Mouse (Mus musculus) thymus, postnatal 0 days (tissue): ENCODE data around the gene Kctd2. TPM values are rescaled to one million over a fixed set of nuclear protein-coding genes. Genes with fewer than 3 reads are reported as not detected.

ENCODE experiments used
- DNase-seq: peaks from one replicate; pipeline ENCODE4 v3.0.0-alpha.2; 2015; ENCODE audit warnings: low spot score
- polyA plus RNA-seq: library from polyadenylated mRNA; unstranded; fragments of >200 nt; fragmentation: Nextera tagmentation; extraction: Ambion mirVana; gene quantifications from 2 replicates; pipeline ENCODE4 v1.2.1, GENCODE M21; 2015

Kctd2 gene
- polyA plus RNA-seq, 1 experiment from 2014 or later = 37.5 TPM

- no peak for DNase-seq
Observed at GRCm38 (mm10) chr11:115400630-115401391, 19.1 kb upstream of the Kctd2 start.

DNA sequence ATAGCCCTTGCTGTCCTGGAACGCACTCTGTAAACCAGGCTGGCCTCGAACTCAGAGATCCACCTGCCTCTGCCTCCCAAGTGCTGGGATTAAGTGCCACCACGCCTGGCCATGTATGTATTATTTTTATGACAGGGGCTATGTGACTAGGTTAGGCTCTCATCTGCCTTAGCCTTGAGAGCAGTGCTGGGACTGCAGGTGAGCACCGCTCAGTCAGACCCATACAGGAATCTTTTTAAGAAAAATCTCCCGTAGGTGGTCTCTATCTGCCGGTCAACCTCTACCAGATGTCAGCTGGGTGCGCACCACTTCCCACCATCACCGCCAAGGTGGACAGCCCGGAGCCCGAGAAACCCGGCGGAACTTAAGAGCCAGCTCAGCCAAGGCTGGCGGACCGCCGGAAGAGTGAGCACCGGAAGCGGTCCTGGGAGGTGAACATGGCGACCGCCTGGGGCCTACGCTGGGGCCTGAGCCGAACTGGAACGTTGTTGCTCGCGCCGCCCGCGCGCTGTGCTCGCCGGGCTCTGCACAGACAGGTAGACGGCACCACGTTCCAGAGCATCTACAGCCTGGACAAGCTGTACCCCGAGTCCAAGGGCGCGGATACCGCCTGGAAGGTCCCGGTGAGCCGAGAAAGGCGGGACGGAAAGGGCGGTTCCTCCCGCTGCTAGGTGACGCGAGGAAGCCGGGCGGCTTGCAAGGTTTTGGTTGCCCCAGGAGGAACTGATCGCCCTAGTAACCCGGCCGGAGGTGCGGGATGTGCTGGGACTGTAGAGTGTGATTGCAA, 16.4 kb upstream of the Kctd2 start, which contains the start of gene Mrpl58:
Mrpl58 (plus strand) TSS at position 415 of the 787 bp plus-strand sequence.
- peak; percentile 84 for DNase-seq

DNA sequence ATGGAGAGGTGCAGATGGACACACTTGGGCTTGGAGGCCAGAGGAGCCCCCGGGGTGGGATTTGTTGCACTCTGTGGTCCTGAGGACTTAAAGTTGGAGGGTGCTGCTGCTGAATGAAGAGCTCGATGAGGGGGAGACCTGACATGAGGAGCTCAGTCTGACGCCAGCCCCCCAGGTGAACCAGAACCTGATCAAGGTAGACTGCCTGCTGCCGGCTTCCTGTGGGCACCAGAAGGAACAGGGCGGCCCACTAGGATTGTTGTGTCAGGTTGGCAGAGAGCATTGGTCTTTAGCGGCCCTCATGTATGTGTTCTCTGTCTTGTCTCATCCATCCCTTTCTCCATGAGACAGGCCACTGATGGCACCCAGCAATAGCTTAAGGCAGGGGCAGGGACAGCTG, 14.2 kb upstream of the Kctd2 start:
- no peak for DNase-seq

DNA sequence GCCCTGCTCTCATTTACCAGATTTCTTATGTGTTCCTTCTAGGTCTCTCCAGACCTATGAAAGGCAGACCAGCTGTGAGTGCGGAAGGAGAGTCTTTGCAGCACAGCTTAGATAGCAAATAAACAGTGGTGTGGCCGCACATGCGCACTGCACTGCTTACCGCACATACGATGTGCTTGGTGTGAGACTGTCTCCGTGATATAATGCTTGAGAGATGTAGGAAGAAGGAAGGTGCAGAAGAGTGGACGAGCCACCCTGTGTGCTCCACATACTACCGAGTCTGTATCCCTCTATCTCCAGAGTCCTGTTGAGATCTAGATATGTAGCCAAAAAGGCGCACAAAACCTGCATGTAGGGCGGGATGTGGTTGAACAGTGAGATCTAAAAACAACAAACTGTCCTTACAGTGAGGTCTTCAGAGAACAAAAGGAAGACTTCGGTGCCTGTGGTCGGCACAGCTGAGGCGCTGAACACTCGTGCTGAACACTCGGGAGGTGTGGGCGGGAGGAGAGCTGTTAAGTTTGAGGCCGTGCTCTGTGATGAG, 13.0 kb upstream of the Kctd2 start:
- DNase-seq = peak; percentile 91

- peak; percentile 89 for DNase-seq
Observed at GRCm38 (mm10) chr11:115408266-115408920, 11.5 kb upstream of the Kctd2 start.

DNA sequence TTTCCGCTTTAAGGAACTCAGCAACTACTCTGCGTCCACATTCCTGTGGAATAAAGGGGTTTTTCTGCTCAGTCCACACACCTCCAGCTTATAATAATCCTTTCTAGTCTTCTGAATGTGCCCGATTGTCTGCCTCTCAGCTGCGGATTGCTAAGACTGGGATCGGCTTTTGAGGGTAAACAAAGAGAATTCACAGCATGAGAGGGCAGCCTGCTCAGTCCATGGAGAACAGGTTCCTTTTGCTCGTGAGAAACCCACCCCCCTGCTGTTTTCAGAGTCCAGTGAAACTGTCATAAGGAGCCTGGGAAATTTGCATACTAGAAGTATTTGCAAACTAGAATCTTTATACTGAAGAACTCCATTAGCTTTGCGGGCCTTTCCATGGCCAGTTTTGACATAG, 10.4 kb upstream of the Kctd2 start:
- no peak for DNase-seq

- DNase-seq = peak; percentile 46
Observed at GRCm38 (mm10) chr11:115420336-115421190, 635 bp downstream of the Kctd2 start.

DNA sequence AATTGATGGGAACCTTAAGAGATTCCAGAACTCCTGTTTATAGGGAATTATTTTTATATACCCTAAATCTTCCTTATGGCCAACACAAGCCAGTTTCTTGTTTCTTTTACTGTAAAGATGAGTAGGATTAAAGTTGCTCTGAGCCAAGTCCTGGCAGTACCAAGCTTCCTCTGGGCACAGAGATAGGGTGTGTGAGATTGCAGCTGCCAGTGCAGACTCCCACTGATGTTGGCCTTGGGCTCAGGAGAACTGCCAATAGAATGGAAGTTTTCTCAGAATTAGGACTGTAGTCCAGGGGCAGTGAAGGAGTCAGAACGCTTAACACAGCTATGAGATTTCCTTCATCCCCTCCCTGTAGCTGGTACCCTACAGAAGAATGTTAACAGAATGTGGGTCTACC, 1.4 kb downstream of the Kctd2 start:
- DNase-seq = no peak

- peak; percentile 46 for DNase-seq
Observed at GRCm38 (mm10) chr11:115421972-115422371, 2.0 kb downstream of the Kctd2 start.

- peak; percentile 68 for DNase-seq
Observed at GRCm38 (mm10) chr11:115423091-115423490, 3.2 kb downstream of the Kctd2 start.

- peak; percentile 53 for DNase-seq
Observed at GRCm38 (mm10) chr11:115424666-115425065, 4.7 kb downstream of the Kctd2 start.

DNA sequence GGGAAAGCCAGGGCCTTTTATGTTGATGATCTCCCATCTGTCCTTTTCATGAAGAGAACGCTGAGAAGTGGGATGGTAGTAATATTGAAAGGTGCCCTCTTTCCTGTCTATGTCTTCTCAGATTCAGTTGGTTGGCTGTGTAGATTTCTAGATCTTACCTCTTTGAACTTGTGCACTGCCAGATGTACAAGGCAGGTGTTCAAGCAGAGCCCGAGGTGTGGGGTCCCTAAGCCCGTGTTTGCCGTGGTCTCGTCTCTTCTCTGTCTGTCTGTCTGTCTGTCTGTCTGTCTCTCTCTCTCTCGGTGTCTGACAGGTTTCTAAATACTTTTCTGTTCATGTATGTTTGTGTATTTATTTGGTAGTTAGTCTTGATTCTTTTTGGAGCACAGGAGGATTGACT, 5.7 kb downstream of the Kctd2 start:
- DNase-seq = peak; percentile 83

DNA sequence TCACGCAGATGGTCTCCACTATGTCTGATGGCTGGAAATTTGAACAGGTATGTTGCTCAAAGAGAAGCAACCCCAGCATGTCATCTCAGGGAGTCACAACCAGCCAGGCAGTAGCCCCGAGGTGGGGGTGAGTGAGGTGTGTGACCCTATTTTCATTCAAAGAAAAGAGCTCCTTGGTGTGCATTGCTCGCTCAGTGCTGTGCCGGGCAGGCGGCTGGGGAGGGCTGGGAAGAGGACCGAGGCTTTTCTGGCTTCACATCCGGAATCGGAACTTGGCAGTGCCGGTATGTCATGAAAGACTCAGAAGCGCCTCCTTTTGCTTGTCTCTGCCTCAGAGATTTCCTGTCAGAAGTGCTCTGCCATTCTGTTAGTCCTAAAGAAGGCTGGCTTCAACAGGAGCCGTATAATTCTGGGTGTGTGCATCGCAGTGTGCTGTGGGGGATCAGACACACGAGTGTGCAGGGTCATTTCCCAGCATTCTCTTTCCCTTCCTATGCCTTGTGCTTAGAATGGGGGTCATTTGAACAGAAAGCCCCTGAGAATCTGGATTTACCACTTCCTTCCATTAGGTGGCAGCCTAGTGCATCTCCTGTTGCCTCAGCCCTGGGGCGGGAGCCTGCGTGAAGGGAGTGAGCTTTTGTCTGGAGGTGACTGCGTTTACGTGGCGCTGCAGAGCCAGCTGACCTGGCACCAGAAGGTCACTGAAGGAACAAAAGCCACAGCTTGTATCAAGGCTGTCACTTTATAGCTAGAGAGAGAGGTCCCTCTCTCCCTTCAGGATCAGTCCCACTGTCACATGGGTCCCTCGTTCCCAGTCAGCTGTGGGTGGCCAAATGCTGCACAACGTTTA, 7.8 kb downstream of the Kctd2 start:
- DNase-seq = peak; percentile 86

GRCm38 (mm10) chr11:115429307-115429706, 9.4 kb downstream of the Kctd2 start:
- no peak for DNase-seq

GRCm38 (mm10) chr11:115430561-115430960, 10.6 kb downstream of the Kctd2 start:
- DNase-seq = no peak

- DNase-seq = no peak
Observed at GRCm38 (mm10) chr11:115432814-115433213, 12.9 kb downstream of the Kctd2 start.

- DNase-seq = no peak
Observed at GRCm38 (mm10) chr11:115433342-115433741, 13.4 kb downstream of the Kctd2 start.

DNA sequence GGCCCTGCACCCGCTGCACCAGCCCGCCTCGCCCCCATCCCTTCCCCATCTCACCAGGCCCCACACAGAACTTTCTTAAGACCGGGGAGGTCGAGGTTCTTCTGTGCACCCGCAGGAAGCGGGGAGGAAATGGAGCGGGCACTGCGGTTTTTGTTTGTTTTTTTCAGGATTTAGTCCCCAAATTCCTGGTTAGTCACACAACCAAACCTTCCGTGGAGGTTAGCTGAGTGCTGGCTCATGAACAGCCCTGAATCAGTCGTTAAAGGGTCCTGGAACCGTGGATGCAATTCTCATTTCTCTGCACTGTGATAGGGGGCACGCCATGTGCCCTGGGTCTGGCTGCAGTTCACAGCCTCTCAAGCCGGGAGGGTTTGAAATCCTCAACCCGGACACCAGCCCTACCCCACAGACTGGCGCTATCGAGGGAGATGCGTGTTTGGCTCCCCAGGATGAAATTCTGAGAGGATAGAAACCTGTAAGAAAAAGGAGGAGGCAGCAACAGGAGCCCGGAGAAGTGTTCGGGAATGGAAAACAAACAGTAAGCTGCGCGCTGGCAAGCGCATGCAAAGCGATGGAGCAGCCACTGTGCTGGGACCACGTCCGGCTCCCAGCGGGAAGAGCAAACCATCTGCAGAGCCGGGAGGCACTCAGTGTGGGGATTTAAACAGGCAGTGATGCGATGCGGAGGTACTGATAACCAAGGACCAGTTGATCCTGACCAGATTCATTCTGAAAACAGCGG, 15.8 kb downstream of the Kctd2 start:
- DNase-seq = peak; percentile 40

GRCm38 (mm10) chr11:115437571-115438122, 17.7 kb downstream of the Kctd2 start:
- DNase-seq = peak; percentile 72
